Mouse (Mus musculus) thymus, postnatal 0 days (tissue): Measurements from ENCODE around the gene Ky. TPM values are rescaled to one million over a fixed set of nuclear protein-coding genes. Genes with fewer than 3 reads are reported as not detected.
A peak's percentile ranks its signal among the peaks of the same experiment; 100 is the strongest.

ENCODE experiments used
- DNase-seq: peaks from one replicate; pipeline ENCODE4 v3.0.0-alpha.2; 2015; ENCODE audit warnings: low spot score
- polyA plus RNA-seq: library from polyadenylated mRNA; unstranded; fragments of >200 nt; fragmentation: Nextera tagmentation; extraction: Ambion mirVana; gene quantifications from 2 replicates; pipeline ENCODE4 v1.2.1, GENCODE M21; 2015

Gene Ky
- 0.10 and 0.12 TPM in 2 replicates for polyA plus RNA-seq

- no peak for DNase-seq
Observed at GRCm38 (mm10) chr9:102505700-102506585, at the start of gene Ky. Gene Ky (plus strand): TSS chr9:102505750.

GRCm38 (mm10) chr9:102462251-102462650 is 43.3 kb upstream of the Ky start:
- no peak for DNase-seq

- no peak for DNase-seq
Observed at GRCm38 (mm10) chr9:102465044-102465443, 40.5 kb upstream of the Ky start.

GRCm38 (mm10) chr9:102465726-102466125 is 39.8 kb upstream of the Ky start:
- no peak for DNase-seq

GRCm38 (mm10) chr9:102470076-102470819 is 35.3 kb upstream of the Ky start:
- DNase-seq: no peak

- no peak for DNase-seq
Observed at GRCm38 (mm10) chr9:102477767-102478450, 27.6 kb upstream of the Ky start.

GRCm38 (mm10) chr9:102478451-102478835 is 27.1 kb upstream of the Ky start:
- no peak for DNase-seq

- peak; percentile 14 for DNase-seq
Observed at GRCm38 (mm10) chr9:102479022-102479421, 26.5 kb upstream of the Ky start.

GRCm38 (mm10) chr9:102492031-102492795 is 13.3 kb upstream of the Ky start:
- DNase-seq: peak; percentile 3

GRCm38 (mm10) chr9:102493044-102493443 is 12.5 kb upstream of the Ky start:
- no peak for DNase-seq

- DNase-seq: no peak
Observed at GRCm38 (mm10) chr9:102493916-102494315, 11.6 kb upstream of the Ky start.

- DNase-seq: no peak
Observed at GRCm38 (mm10) chr9:102494454-102494853, 11.1 kb upstream of the Ky start.

GRCm38 (mm10) chr9:102495266-102495665 is 10.3 kb upstream of the Ky start:
- no peak for DNase-seq

- DNase-seq: no peak
Observed at GRCm38 (mm10) chr9:102496481-102497041, 9.0 kb upstream of the Ky start.

GRCm38 (mm10) chr9:102497089-102497690 is 8.4 kb upstream of the Ky start:
- no peak for DNase-seq

- DNase-seq: no peak
Observed at GRCm38 (mm10) chr9:102497833-102498430, 7.6 kb upstream of the Ky start.

- no peak for DNase-seq
Observed at GRCm38 (mm10) chr9:102498701-102499100, 6.8 kb upstream of the Ky start.

- DNase-seq: no peak
Observed at GRCm38 (mm10) chr9:102499266-102499665, 6.3 kb upstream of the Ky start.

- no peak for DNase-seq
Observed at GRCm38 (mm10) chr9:102499746-102500145, 5.8 kb upstream of the Ky start.

GRCm38 (mm10) chr9:102501113-102501512 is 4.4 kb upstream of the Ky start:
- no peak for DNase-seq
